Mouse (Mus musculus): ENCODE data around the gene Mthfsd.

- no peak for TF ChIP-seq GATA1 (IDR thresholded peaks at IDR 0.05; ENCODE audit: low read depth, low read length)
- TF ChIP-seq CTCF (IDR thresholded peaks at IDR 0.05 in 2 of 3, conservative IDR thresholded peaks at IDR 0.05 in 1 of 3; ENCODE audit: control insufficient read depth in 1 of 3, insufficient read depth in 1 of 3, low read depth in 2 of 3, low read length in 3 of 3, poor library complexity in 1 of 3, severe bottlenecking in 1 of 3) = no peak
- TF ChIP-seq MAX (IDR thresholded peaks at IDR 0.05; ENCODE audit: low read length) = no peak
Observed at GRCm38 (mm10) chr8:121058081-121058480, 50.1 kb downstream of the Mthfsd start.

All from MEL (cell line).